Mouse (Mus musculus) brain, embryonic 14.5 days (tissue): Measurements from ENCODE around the gene Ppp2r2c.

Source experiments
- CTCF ChIP-seq: fragments of 200-500 bp; IDR thresholded peaks from 2 replicates; pipeline ENCODE4 v1.5.1; 2012; ENCODE audit warnings: inconsistent platforms, mild to moderate bottlenecking, moderate library complexity, borderline replicate concordance; ENCODE audit not compliant: insufficient read depth, insufficient read length; ENCODE audit errors: extremely low read depth
- POLR2A ChIP-seq: fragments of 200-500 bp; IDR thresholded peaks from 2 replicates; pipeline ENCODE4 v1.6.1; 2012; ENCODE audit warnings: mild to moderate bottlenecking, inconsistent platforms, borderline replicate concordance; ENCODE audit not compliant: poor library complexity, insufficient read depth, insufficient read length, severe bottlenecking; ENCODE audit errors: extremely low read depth

DNA sequence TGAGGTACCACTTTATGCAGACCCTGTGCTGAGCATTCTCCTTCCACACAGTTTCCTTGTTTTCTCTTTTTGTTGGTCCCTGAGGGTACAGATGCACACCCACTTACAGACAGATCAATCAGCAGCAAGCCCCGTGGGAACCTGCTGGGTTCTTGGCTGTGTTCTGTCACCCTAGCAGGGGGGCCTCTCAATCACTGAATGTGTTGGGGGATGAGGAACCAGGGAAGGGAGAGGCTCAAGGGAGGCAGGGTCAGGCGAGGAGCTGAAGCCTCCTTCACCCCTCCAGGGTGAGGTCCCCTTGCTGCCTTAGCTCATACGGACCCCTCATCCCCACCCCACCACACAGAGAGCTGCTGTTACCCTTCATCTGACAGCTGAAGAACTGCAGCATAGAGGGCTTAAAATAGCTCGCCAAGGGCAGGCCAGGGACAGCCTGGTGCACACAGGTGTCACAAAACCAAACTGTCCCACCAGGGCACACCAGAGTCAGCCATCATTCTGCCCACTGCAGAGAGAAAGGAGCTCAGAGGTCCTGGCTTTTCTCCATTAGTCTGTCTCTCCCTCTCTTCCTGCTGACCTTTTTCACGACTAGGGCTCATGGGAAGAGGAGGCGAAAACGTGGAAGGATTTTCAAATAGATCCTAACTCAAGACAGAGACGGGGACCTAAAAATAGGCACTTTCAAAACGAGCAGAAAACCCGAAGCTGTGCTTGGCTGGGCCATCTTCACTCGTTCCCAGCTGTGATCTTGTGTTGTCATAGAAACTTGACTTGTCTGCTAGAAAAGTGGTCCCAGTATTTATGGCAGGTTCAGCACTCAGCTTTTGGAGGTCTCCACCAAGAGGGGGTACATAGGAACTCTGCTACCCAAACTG lies 55.8 kb downstream of the Ppp2r2c start:
- TF ChIP-seq POLR2A (no peak), CTCF (no peak)
